Mouse (Mus musculus): ENCODE data around the gene Inhbc.
A peak's percentile ranks its signal among the peaks of the same experiment; 100 is the strongest.

Gene Inhbc

GRCm38 (mm10) chr10:127369834-127370820, at the start of gene Inhbc:
Gene Inhbc, minus strand, starts transcription at chr10:127370431.
- DNase-seq (ENCODE audit: low spot score): no peak

DNA sequence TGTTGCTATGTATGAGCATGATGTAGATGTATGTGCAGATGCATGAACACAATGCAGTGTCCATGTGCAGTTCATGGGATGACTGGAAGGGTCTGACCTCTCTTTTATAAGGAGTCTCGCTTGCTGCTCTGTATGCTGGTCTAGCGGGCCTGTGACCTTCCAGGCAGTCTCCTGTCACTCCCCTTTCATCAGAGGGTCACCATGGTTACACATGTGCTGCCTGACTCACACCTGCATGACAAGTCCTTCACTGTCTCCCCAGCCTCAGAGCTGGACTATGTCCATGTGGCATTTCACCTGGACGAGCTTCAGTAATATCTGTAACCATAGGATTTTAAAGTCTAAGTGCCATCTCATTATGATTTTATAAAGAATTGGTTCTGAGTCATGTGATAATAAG, 43.9 kb upstream of the Inhbc start:
- DNase-seq (ENCODE audit: low spot score): no peak

- no peak for DNase-seq (ENCODE audit: low spot score)
Observed at GRCm38 (mm10) chr10:127413585-127413984, 43.4 kb upstream of the Inhbc start.

DNA sequence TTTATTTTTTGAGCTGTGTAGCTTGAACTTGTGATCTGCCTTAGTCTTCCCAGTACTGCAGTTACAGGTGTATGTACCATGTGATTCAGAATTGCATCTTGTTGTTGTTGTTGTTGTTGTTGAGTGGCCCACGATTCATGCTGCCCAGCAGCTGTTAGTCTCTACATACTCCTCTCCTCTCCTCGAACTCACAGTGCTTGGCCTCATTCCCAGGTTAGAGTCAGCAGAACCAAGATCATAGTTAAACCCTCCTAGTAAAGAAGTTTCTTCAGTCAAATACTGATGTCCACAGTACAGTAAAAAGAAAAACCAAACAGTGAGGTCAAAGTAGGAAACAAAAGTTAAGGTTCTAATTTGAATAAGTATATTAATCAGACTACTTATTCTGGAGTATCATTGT, 42.5 kb upstream of the Inhbc start:
- peak; percentile 54 for DNase-seq (ENCODE audit: low spot score)

DNA sequence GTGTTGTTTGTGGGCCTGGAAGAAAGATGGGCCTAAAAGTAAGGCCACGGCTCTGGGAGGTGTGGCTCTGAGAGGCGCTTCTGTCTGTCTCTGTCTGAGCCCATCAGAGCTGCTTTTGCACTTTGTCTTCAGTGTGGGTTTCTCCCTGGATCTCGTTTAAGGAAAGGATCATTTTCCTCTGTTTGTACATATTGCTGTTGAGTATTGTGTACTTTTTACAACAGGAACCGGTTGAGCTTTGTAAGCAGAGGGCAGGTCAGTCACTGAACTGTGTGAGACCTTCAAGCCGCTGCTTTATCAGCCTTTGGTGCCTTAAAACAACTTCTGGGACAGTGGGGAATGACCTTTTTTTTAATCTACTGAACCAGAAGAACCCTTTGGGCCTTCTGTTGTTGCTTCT, 41.9 kb upstream of the Inhbc start:
- DNase-seq (ENCODE audit: low spot score): no peak

- peak; percentile 20 for DNase-seq (ENCODE audit: low spot score)
Observed at GRCm38 (mm10) chr10:127407391-127407790, 37.2 kb upstream of the Inhbc start.

- no peak for DNase-seq (ENCODE audit: low spot score)
Observed at GRCm38 (mm10) chr10:127404701-127405100, 34.5 kb upstream of the Inhbc start.

DNA sequence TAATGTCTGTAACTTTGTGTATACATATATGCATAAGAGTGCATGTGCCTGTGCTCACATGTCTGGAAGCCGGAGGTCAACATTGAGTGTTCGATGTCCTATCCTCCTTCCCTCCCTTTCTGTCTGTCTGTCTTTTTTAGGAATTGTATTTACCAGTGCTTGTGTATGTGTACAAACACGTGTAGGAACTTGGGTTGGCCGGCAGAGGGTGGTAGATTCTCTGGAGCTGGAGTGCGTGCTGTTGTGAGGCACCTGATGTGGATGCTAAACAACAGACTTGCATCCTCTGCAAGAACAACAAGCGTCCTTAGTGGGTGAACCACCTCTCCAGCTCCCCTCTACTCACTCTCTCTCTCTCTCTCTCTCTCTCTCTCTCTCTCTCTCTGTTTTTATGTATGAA, 21.5 kb upstream of the Inhbc start:
- DNase-seq (ENCODE audit: low spot score): no peak

DNA sequence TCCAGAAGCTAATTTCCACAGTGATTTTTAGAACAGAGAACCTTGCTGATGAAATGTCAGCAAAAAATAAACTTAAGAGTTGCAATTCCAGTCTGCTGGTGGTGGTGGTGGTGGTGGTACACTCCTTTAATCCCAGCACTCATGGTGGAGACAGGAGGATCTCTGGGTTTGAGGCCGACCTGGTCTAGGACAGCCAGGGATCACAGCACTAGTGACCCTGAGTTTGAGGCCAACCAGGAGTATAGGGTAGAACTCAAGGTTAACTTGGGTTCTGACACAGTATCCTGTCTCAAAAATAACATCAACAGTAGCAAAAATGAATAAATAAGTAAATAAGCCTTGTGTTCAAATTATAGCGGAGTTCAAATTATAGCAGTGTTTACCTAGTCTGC, 11.5 kb upstream of the Inhbc start:
- no peak for DNase-seq (ENCODE audit: low spot score)

- peak; percentile 73 for DNase-seq (ENCODE audit: low spot score)
Observed at GRCm38 (mm10) chr10:127380767-127381742, 10.8 kb upstream of the Inhbc start.

- DNase-seq (ENCODE audit: low spot score): peak; percentile 80
Observed at GRCm38 (mm10) chr10:127380251-127380691, 10.0 kb upstream of the Inhbc start, which contains the start of gene R3hdm2. Gene R3hdm2, plus strand, starts transcription at chr10:127380327.

DNA sequence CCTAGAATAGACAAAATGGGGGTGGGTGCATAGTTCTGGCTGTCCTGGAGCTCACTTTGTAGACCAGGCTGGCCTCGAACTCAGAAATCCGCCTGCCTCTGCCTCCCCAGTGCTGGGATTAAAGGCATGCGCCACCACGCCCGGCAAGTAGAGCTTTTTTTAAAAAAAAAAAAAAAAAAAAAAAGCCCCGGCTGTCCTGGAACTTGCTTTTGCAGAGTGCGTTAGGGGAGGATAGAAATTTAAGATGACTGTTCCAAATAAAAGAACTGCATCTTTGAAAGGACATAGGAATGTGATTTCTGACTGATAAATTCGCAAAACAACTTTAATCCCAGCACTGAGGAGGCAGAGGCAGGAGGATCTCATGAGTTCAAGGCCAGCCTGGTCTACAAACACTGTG, 9.4 kb upstream of the Inhbc start:
- DNase-seq (ENCODE audit: low spot score): no peak

DNA sequence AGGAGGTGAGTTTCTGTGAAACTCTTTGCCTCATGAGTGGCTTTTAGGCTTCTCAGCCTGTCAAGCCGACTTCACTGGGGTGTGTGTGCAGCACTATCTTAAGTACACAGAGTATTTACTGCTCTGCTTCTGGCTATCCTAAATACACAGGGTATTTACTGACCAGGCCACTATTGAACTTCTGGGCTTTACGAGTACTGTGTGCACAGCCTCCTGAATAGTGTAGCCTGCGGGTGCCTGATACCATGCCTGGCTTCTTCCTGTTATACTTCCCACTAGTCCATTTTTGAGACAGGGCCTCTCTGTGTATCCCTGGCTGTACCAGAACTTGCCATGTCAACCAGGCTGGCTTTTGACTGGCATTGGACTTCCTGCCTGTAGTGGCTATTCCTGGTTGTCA, 7.5 kb upstream of the Inhbc start:
- no peak for DNase-seq (ENCODE audit: low spot score)

DNA sequence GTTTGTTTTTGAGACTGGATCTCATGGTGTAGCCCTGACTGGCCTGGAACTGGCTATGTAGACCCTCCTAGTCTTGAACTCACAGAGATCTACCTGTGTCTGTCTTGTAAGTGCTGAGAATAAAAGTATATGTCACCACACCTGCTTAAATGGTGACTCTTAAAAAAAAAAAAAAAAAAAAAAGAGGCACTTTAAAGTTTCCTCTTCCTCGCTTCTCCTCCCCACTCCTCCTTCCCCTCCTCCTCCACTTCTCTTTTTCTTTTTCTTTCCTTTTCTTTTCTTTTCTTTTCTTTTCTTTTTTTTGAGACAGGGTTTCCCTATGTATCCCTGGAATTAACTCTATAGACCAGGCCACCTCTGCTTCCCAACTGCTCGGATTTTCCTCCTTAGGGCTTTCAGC, 792 bp upstream of the Inhbc start:
- no peak for DNase-seq (ENCODE audit: low spot score)

DNA sequence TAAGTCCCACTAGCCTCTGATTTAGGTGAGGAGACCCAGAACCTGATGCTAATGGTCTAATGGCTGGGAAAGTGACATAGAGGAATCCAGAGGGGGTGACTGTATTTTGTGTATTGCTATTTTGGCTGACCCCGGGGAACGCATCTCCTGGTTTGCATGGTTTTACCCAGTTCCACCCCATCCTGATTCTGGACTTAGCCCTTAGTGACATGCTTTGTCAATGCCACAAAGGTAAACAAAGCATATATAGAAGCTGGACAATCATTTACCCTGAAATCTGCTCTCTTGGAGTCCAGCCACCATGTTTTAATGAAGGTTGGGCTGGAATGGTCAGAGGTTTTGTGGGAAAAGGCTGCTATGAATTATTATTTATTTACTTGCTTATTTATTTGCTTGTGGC, 2.0 kb downstream of the Inhbc start:
- no peak for DNase-seq (ENCODE audit: low spot score)

- no peak for DNase-seq (ENCODE audit: low spot score)
Observed at GRCm38 (mm10) chr10:127367116-127367515, 3.1 kb downstream of the Inhbc start.

DNA sequence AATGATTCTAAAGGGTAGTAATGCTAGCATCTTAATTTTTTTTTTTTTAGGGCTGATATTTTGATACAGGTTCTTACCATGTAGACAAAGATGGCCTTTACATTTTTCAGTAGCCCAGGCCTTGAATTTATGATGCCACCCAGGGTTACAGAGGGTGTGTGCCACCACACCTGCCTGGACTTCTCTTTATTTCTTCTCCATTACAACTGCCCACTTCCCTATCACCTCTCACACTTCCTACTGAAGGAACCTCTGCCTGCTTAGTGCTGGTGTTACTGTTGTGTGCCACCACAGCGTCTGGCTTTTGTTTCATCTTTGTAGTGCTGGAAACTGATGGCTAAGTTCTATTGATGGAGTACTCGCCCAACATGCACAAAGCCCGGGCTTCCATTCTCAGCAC, 9.5 kb downstream of the Inhbc start:
- no peak for DNase-seq (ENCODE audit: low spot score)

DNA sequence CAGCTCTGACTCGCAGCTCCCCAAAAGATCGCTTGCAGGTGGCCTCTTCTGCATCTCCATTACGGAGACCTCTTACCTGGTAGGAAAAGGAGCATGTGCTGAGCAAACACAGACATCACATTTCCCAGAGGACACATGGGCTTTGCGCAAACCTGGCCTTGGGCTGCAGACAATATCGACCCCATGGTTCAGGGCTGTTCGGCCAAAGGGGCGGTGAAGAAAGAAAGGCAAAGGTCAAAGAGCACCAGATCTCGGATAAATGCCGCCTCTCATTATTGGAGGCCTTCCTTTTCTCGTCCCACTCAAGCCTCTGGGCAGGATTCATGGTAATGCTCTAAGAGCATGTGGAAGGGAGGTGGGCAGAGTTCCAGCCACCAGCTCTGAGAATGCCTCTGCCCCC, 14.9 kb downstream of the Inhbc start:
- no peak for DNase-seq (ENCODE audit: low spot score)

- DNase-seq (ENCODE audit: low spot score): peak; percentile 45
Observed at GRCm38 (mm10) chr10:127353909-127354895, 16.0 kb downstream of the Inhbc start, which contains the start of gene Inhbe. Gene Inhbe, minus strand, starts transcription at chr10:127354411.

- DNase-seq (ENCODE audit: low spot score): no peak
Observed at GRCm38 (mm10) chr10:127352766-127353165, 17.5 kb downstream of the Inhbc start.

- DNase-seq (ENCODE audit: low spot score): no peak
Observed at GRCm38 (mm10) chr10:127352187-127352586, 18.0 kb downstream of the Inhbc start.
